Mouse (Mus musculus): ENCODE measurements at regions not wholly inside any gene's neighbourhood (a gene's known extent, or its start where the extent isn't known, plus 50 kb on each side); places are given as distances from the start of the nearest gene placed in this dataset.

DNA sequence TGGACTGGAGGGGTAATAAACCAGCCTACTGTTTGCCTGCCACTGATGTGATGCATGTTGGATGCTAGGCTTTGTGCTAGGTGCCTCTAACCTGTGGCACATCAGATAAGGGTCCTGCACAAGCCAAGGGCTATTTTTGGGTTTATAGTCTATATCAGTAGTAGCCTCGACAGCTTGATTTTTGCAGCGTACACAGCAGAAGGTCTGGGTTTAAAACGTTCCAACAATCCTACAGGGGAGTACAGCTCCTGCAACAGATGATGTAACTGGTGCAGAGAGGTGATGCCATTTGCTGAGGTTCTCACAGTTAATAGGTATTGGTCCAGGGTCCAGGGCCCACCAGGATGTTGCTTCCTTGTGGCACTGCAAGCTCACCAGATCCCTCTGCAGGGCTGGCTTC lies 63.9 kb upstream of the Ldlrad3 start:
- peak; percentile 31 to 37 for DNase-seq (ENCODE audit: low spot score in 2 of 2)

- DNase-seq (ENCODE audit: low spot score in 2 of 2): no peak
Measured at GRCm38 (mm10) chr2:102246484-102246883, 60.3 kb upstream of the Ldlrad3 start.

GRCm38 (mm10) chr2:102244491-102244890 lies 58.3 kb upstream of the Ldlrad3 start:
- DNase-seq (ENCODE audit: low spot score in 2 of 2): no peak

DNA sequence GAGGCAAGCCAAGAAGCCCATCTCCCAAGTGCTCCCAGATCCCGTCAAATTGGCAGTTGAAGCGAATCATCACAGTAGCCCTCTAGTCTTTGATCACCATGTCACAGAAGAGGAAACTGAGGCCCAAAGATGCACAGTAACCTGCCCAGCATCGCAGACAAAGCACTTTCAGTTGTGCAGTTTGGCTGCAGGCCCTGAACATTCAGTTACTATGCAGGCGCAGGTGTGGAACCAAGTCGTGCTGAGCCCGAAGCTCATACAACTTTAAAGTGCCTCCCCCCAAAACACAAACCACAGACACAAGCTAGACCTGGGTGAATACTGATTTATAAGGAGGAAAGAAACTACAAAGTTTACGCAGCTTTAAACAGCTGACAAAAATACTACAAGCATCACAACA lies 55.4 kb upstream of the Ldlrad3 start:
- no peak for DNase-seq (ENCODE audit: low spot score in 2 of 2)

DNA sequence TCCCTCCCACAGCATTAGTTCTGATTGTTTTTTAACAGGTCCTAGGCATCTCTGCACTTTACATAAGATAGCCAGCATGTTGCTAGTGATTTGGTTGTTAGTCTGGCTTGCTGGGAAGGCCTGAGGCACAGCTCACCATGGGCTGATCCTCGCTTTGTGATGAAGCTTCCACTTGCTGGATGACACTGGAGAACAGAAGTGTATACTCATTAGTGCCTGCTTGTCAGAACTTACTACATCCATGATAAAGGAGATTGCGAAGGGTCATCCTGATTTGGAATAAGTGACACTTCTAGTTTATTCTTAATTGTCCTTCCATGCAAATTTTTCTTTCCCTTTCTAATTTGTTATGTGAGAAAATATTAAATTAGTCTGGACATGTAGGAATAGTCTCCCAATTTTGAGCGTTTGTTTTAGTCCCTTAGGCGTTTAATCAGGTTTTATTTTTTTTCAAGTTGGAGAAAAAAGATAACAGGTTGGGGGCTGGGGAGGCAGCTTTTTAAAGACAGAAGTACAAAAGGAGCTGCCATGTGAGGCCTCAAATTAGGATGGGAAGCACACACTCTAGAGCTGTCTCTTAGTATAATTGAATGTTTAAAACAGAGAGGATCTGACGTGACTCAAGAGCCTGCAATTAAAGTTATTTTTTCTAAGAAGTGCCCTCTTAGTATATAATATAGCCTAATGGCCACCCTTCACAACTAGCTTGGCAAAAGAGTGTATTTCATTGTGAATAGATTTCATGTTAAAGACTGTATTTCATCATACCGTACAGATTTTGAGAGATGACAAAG lies 53.7 kb upstream of the Ldlrad3 start:
- no peak for DNase-seq (ENCODE audit: low spot score in 2 of 2)
